Mouse (Mus musculus) stomach, postnatal 0 days (tissue): ENCODE data around the gene Irgq.
A peak's percentile ranks its signal among the peaks of the same experiment; 100 is the strongest.

Source experiments
- CTCF ChIP-seq: IDR thresholded peaks from 2 replicates; pipeline ENCODE4 v1.5.1; 2016; ENCODE audit warnings: antibody characterized with exemption, low read depth, mild to moderate bottlenecking, moderate library complexity
- EP300 ChIP-seq: optimal IDR thresholded peaks from 2 replicates; pipeline ENCODE3; 2016; ENCODE audit warnings: antibody characterized with exemption

GRCm38 (mm10) chr7:24500929-24501328 lies 29.6 kb upstream of the Irgq start:
- TF ChIP-seq CTCF (peak; percentile 62), EP300 (no peak)
